ENCODE assay signal across 10 mouse cellular contexts in the genomic region with DNA sequence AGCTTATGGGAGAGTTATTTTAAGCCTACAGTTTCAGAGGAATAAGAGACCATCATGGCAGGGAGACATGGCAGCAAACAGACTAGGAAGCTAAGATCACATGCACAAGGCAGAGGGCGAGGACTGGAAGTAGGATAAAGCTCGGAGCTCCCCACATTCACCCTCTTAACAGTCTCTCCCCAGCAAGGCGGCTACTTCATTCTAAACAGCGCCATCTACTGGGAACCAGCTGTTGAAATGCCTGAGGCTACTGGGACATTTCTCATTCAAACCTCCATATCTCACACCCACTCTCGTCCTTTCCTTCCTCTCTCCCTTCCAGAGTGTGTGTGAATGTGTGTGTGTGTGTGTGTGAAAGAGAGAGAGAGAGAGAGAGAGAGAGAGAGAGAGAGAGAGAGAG.
DNase-seq lines count a peak whose midpoint lies in the region; ATAC-seq and TF ChIP-seq lines count a peak whose summit lies in the region.
"Had no signal": no experiment of that assay in that cellular context is flagged by ENCODE, and none has a peak within 500 bp of the region (broad histone marks: within the 10 kb centered on the region; RNA-seq: fewer than 3 reads in every experiment).

No protein-coding gene starts in this region.

- H3K9me3 ChIP-seq in midbrain, embryonic 10.5 days (replicated peaks): no peaks in the 10 kb centered on the region
- H3K9me3 ChIP-seq in midbrain, embryonic 13.5 days: no peaks in the 10 kb centered on the region

- H3K9ac ChIP-seq in heart, adult 2 months (ENCODE audit: low read depth, low read length): no peak overlapping the region
- H3K9ac ChIP-seq in midbrain, embryonic 13.5 days (replicated peaks): no peak overlapping the region

- no peak for TF ChIP-seq EP300 in heart, adult 2 months (IDR thresholded peaks at IDR 0.05; ENCODE audit: insufficient read depth, low read depth, low read length)

- H3K4me1 ChIP-seq in heart, adult 2 months (ENCODE audit: control insufficient read depth, insufficient read depth, low read length): no peaks in the 10 kb centered on the region
- peaks cover 17% of the 10 kb centered on the region for H3K4me1 ChIP-seq in midbrain, embryonic 10.5 days
- no peaks in the 10 kb centered on the region for H3K4me1 ChIP-seq in midbrain, embryonic 13.5 days (replicated peaks)
- H3K4me1 ChIP-seq: megakaryocyte, embryonic 14.5 days had no signal

- TF ChIP-seq POLR2A in heart, adult 2 months (IDR thresholded peaks at IDR 0.05; ENCODE audit: insufficient read depth, low read depth, low read length): no peak

- H3K4me3 ChIP-seq in heart, adult 2 months: no peak overlapping the region
- H3K4me3 ChIP-seq in midbrain, embryonic 10.5 days: no peak overlapping the region
- no peak overlapping the region for H3K4me3 ChIP-seq in midbrain, embryonic 13.5 days (replicated peaks)
- H3K4me3 ChIP-seq: megakaryocyte, embryonic 14.5 days had no signal

- H3K27ac ChIP-seq in heart, adult 2 months: no peak overlapping the region
- no peak overlapping the region for H3K27ac ChIP-seq in midbrain, embryonic 10.5 days (replicated peaks)
- no peak overlapping the region for H3K27ac ChIP-seq in midbrain, embryonic 13.5 days

- ATAC-seq in midbrain, embryonic 13.5 days: no peak
- ATAC-seq: Patski had no signal

- intact Hi-C loops in heart, adult 2 months (cut with DNase I): no loop called here
- intact Hi-C loops in gastrocnemius, postnatal 36 days (cut with DNase I): loop anchor here (10.0 kb wide), 1 partner anchor 125 kb away; no protein-coding TSS in a partner anchor

- H3K79me2 ChIP-seq in heart, adult 2 months (replicated peaks; ENCODE audit: control insufficient read depth, insufficient read depth, low read length): no peaks in the 10 kb centered on the region

- no peaks in the 10 kb centered on the region for H3K36me3 ChIP-seq in heart, adult 2 months (ENCODE audit: control insufficient read depth, insufficient read depth, low read length)
- no peaks in the 10 kb centered on the region for H3K36me3 ChIP-seq in midbrain, embryonic 10.5 days
- no peaks in the 10 kb centered on the region for H3K36me3 ChIP-seq in midbrain, embryonic 13.5 days

- TF ChIP-seq CTCF in heart, adult 2 months (IDR thresholded peaks at IDR 0.05): peak; percentile 33

- 4% methylated on average over 5 of the region's 5 CpGs for WGBS in heart, adult 2 months
- WGBS in midbrain, embryonic 10.5 days: 12% methylated on average over 5 of the region's 5 CpGs
- WGBS in midbrain, embryonic 13.5 days: 18% methylated on average over 5 of the region's 5 CpGs

- no peak overlapping the region for H3K4me2 ChIP-seq in midbrain, embryonic 13.5 days (replicated peaks)

- no peaks in the 10 kb centered on the region for H3K27me3 ChIP-seq in heart, adult 2 months (ENCODE audit: control insufficient read depth, insufficient read depth, low read length)
- H3K27me3 ChIP-seq in midbrain, embryonic 10.5 days (ENCODE audit: low read depth, poor library complexity, severe bottlenecking): no peaks in the 10 kb centered on the region
- no peaks in the 10 kb centered on the region for H3K27me3 ChIP-seq in midbrain, embryonic 13.5 days
- H3K27me3 ChIP-seq: megakaryocyte, embryonic 14.5 days; Patski had no signal

- DNase-seq in heart, adult 2 months: no peak
- no peak for DNase-seq in heart, adult 9 months (ENCODE audit: low spot score in 2 of 2)
- DNase-seq in midbrain, embryonic 10.5 days (ENCODE audit: low spot score): peak; percentile 34
- DNase-seq in c-Kit-positive CD71-negative TER-119-negative erythroid progenitor cells, embryonic 14.5 days (ENCODE audit: low read depth): peak; percentile 2
- peak; percentile 65 for DNase-seq in retina, embryonic 14.5 days (ENCODE audit: low spot score)
- no peak for DNase-seq in gastrocnemius, postnatal 36 days
- no peak for DNase-seq in frontal cortex, postnatal 25 days (ENCODE audit: low spot score in 2 of 2)

Comparison
In these comparisons a context has a peak if more than half of its experiments do, and no peak if none do; other contexts are left out.
1. DNase-seq: peak in midbrain, embryonic 10.5 days (single experiment), c-Kit-positive CD71-negative TER-119-negative erythroid progenitor cells, embryonic 14.5 days (single experiment) and retina, embryonic 14.5 days (single experiment); none in heart, adult 2 months (0 of 2), heart, adult 9 months (0 of 2), gastrocnemius, postnatal 36 days (0 of 2) and frontal cortex, postnatal 25 days (0 of 2).